Mouse (Mus musculus): ENCODE data around the gene Trp63. TPM values are rescaled to one million over a fixed set of nuclear protein-coding genes. Genes with fewer than 3 reads are reported as not detected.
"Not testable (repeated sequence)": the region's sequence is repeated elsewhere in the genome, so short reads cannot be mapped to it uniquely, and the experiment has no call there.

Gene Trp63
- polyA plus RNA-seq (2016; fragmentation: Nextera tagmentation; extraction: Ambion mirVana), result 0.37 and 0.40 TPM in 2 replicates

GRCm38 (mm10) chr16:25683531-25684248 is at the start of gene Trp63:
Trp63 (plus strand) TSS chr16:25683763.
- H3K4me1 ChIP-seq (replicated peaks), result peaks cover 3% of the 10 kb centered on the region; the same call in 1 of the 2 replicates
- peak within 1 kb of the TSS; percentile 31 for H3K4me3 ChIP-seq
- 25% methylated on average over 8 of the region's 8 CpGs for WGBS
- peak within 1 kb of the TSS; percentile 62 for H3K4me2 ChIP-seq
- no peak within 1 kb of the TSS for H3K9ac ChIP-seq
- no peaks in the 10 kb centered on the region for H3K36me3 ChIP-seq
- H3K27me3 ChIP-seq (replicated peaks), result no peaks in the 10 kb centered on the region
- 0 out of 2 replicates have a peak within 1 kb of the TSS, but pooled peaks have one; percentile 27 for H3K27ac ChIP-seq (ENCODE audit: poor library complexity, severe bottlenecking)
- no peak for ATAC-seq (ENCODE audit: insufficient number of reproducible peaks, low FRiP score)
- H3K9me3 ChIP-seq (replicated peaks), result no peaks in the 10 kb centered on the region

GRCm38 (mm10) chr16:25644716-25645115 is 38.8 kb upstream of the Trp63 start:
- H3K36me3 ChIP-seq; H3K9ac ChIP-seq; H3K27ac ChIP-seq (ENCODE audit: poor library complexity, severe bottlenecking); H3K27me3 ChIP-seq (replicated peaks); H3K4me1 ChIP-seq (replicated peaks); H3K9me3 ChIP-seq (replicated peaks); ATAC-seq (ENCODE audit: insufficient number of reproducible peaks, low FRiP score); H3K4me2 ChIP-seq; H3K4me3 ChIP-seq: not testable (repeated sequence)
- 72% methylated on average over 4 of the region's 4 CpGs for WGBS

- 85% methylated on average over 9 of the region's 9 CpGs for WGBS
- no peak overlapping the region for H3K27ac ChIP-seq (ENCODE audit: poor library complexity, severe bottlenecking)
- H3K27me3 ChIP-seq (replicated peaks), result no peaks in the 10 kb centered on the region
- H3K9me3 ChIP-seq (replicated peaks), result no peaks in the 10 kb centered on the region
- H3K4me3 ChIP-seq, result no peak overlapping the region
- no peak for ATAC-seq (ENCODE audit: insufficient number of reproducible peaks, low FRiP score)
- H3K4me2 ChIP-seq, result no peak overlapping the region
- no peak overlapping the region for H3K9ac ChIP-seq
- no peaks in the 10 kb centered on the region for H3K36me3 ChIP-seq
- H3K4me1 ChIP-seq (replicated peaks), result no peaks in the 10 kb centered on the region
Measured at GRCm38 (mm10) chr16:25660510-25661235, 22.9 kb upstream of the Trp63 start.

- Histone ChIP-seq H3K9me3 (replicated peaks) (no peaks in the 10 kb centered on the region), H3K4me3 (no peak overlapping the region), H3K27ac (ENCODE audit: poor library complexity, severe bottlenecking) (no peak overlapping the region), H3K4me2 (no peak overlapping the region), H3K27me3 (replicated peaks) (no peaks in the 10 kb centered on the region), H3K36me3 (no peaks in the 10 kb centered on the region), H3K9ac (no peak overlapping the region), H3K4me1 (replicated peaks) (no peaks in the 10 kb centered on the region)
- no peak for ATAC-seq (ENCODE audit: insufficient number of reproducible peaks, low FRiP score)
- WGBS, result 56% methylated on average over 3 of the region's 3 CpGs
Measured at GRCm38 (mm10) chr16:25663116-25663515, 20.4 kb upstream of the Trp63 start.

GRCm38 (mm10) chr16:25673861-25674440 is 9.6 kb upstream of the Trp63 start:
- H3K4me2 ChIP-seq, result no peak overlapping the region
- H3K36me3 ChIP-seq, result no peaks in the 10 kb centered on the region
- H3K9me3 ChIP-seq (replicated peaks), result no peaks in the 10 kb centered on the region
- no peak for ATAC-seq (ENCODE audit: insufficient number of reproducible peaks, low FRiP score)
- WGBS, result 55% methylated on average over 5 of the region's 5 CpGs
- peaks cover 4% of the 10 kb centered on the region; the same call in 1 of the 2 replicates for H3K4me1 ChIP-seq (replicated peaks)
- no peak overlapping the region for H3K27ac ChIP-seq (ENCODE audit: poor library complexity, severe bottlenecking)
- no peaks in the 10 kb centered on the region for H3K27me3 ChIP-seq (replicated peaks)
- H3K9ac ChIP-seq, result no peak overlapping the region
- H3K4me3 ChIP-seq, result no peak overlapping the region

- no peak overlapping the region for H3K4me3 ChIP-seq
- 55% methylated on average over 5 of the region's 5 CpGs for WGBS
- no peak overlapping the region for H3K27ac ChIP-seq (ENCODE audit: poor library complexity, severe bottlenecking)
- no peaks in the 10 kb centered on the region for H3K27me3 ChIP-seq (replicated peaks)
- H3K4me1 ChIP-seq (replicated peaks), result peaks cover 3% of the 10 kb centered on the region; the same call in 1 of the 2 replicates
- H3K36me3 ChIP-seq, result no peaks in the 10 kb centered on the region
- H3K4me2 ChIP-seq, result no peak overlapping the region
- ATAC-seq (ENCODE audit: insufficient number of reproducible peaks, low FRiP score), result no peak
- H3K9ac ChIP-seq, result no peak overlapping the region
- H3K9me3 ChIP-seq (replicated peaks), result no peaks in the 10 kb centered on the region
Measured at GRCm38 (mm10) chr16:25680369-25680768, 3.2 kb upstream of the Trp63 start.

GRCm38 (mm10) chr16:25682533-25682932 is 1.0 kb upstream of the Trp63 start:
- Histone ChIP-seq H3K4me2 (no peak overlapping the region), H3K36me3 (no peaks in the 10 kb centered on the region), H3K27ac (ENCODE audit: poor library complexity, severe bottlenecking) (no peak overlapping the region), H3K4me3 (no peak overlapping the region), H3K9ac (no peak overlapping the region), H3K4me1 (replicated peaks) (peaks cover 3% of the 10 kb centered on the region; the same call in 1 of the 2 replicates), H3K9me3 (replicated peaks) (no peaks in the 10 kb centered on the region), H3K27me3 (replicated peaks) (no peaks in the 10 kb centered on the region)
- 67% methylated on average over 4 of the region's 4 CpGs for WGBS
- no peak for ATAC-seq (ENCODE audit: insufficient number of reproducible peaks, low FRiP score)

- WGBS, result 72% methylated on average over 2 of the region's 2 CpGs
- Histone ChIP-seq H3K4me1 (replicated peaks) (peaks cover 3% of the 10 kb centered on the region; the same call in 1 of the 2 replicates), H3K27ac (ENCODE audit: poor library complexity, severe bottlenecking) (no peak overlapping the region), H3K4me3 (no peak overlapping the region), H3K27me3 (replicated peaks) (no peaks in the 10 kb centered on the region), H3K4me2 (no peak overlapping the region), H3K36me3 (no peaks in the 10 kb centered on the region), H3K9ac (no peak overlapping the region), H3K9me3 (replicated peaks) (no peaks in the 10 kb centered on the region)
- no peak for ATAC-seq (ENCODE audit: insufficient number of reproducible peaks, low FRiP score)
Measured at GRCm38 (mm10) chr16:25684572-25684971, 1.0 kb downstream of the Trp63 start.

GRCm38 (mm10) chr16:25690612-25691011 is 7.0 kb downstream of the Trp63 start:
- H3K4me3 ChIP-seq, result no peak overlapping the region

GRCm38 (mm10) chr16:25701252-25701651 is 17.7 kb downstream of the Trp63 start:
- no peak for ATAC-seq (ENCODE audit: insufficient number of reproducible peaks, low FRiP score)
- Histone ChIP-seq H3K4me1 (replicated peaks) (no peaks in the 10 kb centered on the region), H3K4me3 (no peak overlapping the region), H3K36me3 (no peaks in the 10 kb centered on the region), H3K27ac (ENCODE audit: poor library complexity, severe bottlenecking) (no peak overlapping the region), H3K4me2 (no peak overlapping the region), H3K9me3 (replicated peaks) (no peaks in the 10 kb centered on the region), H3K9ac (no peak overlapping the region), H3K27me3 (replicated peaks) (no peaks in the 10 kb centered on the region)
- WGBS, result 86% methylated on average over 2 of the region's 2 CpGs

More at GRCm38 (mm10) chr16:25690612-25691011, 7.0 kb downstream of the Trp63 start:
- Histone ChIP-seq H3K9ac (no peak overlapping the region), H3K27ac (ENCODE audit: poor library complexity, severe bottlenecking) (no peak overlapping the region), H3K36me3 (no peaks in the 10 kb centered on the region), H3K27me3 (replicated peaks) (no peaks in the 10 kb centered on the region), H3K4me1 (replicated peaks) (no peaks in the 10 kb centered on the region), H3K9me3 (replicated peaks) (no peaks in the 10 kb centered on the region), H3K4me2 (no peak overlapping the region)
- no peak for ATAC-seq (ENCODE audit: insufficient number of reproducible peaks, low FRiP score)
- 48% methylated on average over 5 of the region's 5 CpGs for WGBS

GRCm38 (mm10) chr16:25706260-25706659 is 22.7 kb downstream of the Trp63 start:
- Histone ChIP-seq H3K4me3 (no peak overlapping the region), H3K27me3 (replicated peaks) (no peaks in the 10 kb centered on the region), H3K27ac (ENCODE audit: poor library complexity, severe bottlenecking) (no peak overlapping the region), H3K4me2 (no peak overlapping the region), H3K36me3 (no peaks in the 10 kb centered on the region), H3K9ac (no peak overlapping the region), H3K4me1 (replicated peaks) (no peaks in the 10 kb centered on the region), H3K9me3 (replicated peaks) (no peaks in the 10 kb centered on the region)
- no peak for ATAC-seq (ENCODE audit: insufficient number of reproducible peaks, low FRiP score)

Measured in heart, embryonic 12.5 days (tissue).